Mouse (Mus musculus) layer of hippocampus, adult 2 months (tissue): ENCODE measurements around the gene Cfap126. TPM values are rescaled to one million over a fixed set of nuclear protein-coding genes. Genes with fewer than 3 reads are reported as not detected.
A peak's percentile ranks its signal among the peaks of the same experiment; 100 is the strongest.
"Not testable (repeated sequence)": the region's sequence is repeated elsewhere in the genome, so short reads cannot be mapped to it uniquely, and the experiment has no call there.

Experiments used
- DNase-seq, 2 experiments: peaks; one replicate each; pipeline ENCODE4 v3.0.0; 2022; ENCODE audit warnings: low spot score in 2 of 2
- H3K27ac ChIP-seq: fragments of 200-600 bp; 2 replicates; pipeline ENCODE4 v1.8.1; 2022
- H3K4me3 ChIP-seq: fragments of 200-600 bp; 2 replicates; pipeline ENCODE4 v1.8.1; 2022; ENCODE audit warnings: mild to moderate bottlenecking
- CTCF ChIP-seq: fragments of 200-600 bp; conservative IDR thresholded peaks from 2 replicates; pipeline ENCODE4 v1.8.1; 2022; ENCODE audit warnings: antibody characterized with exemption, mild to moderate bottlenecking, moderate library complexity
- total RNA-seq, 2 experiments: library from RNA; stranded (reverse); gene quantifications; 2 replicates each; pipeline ENCODE4 v1.2.3; 2021

The Cfap126 gene
- total RNA-seq, 2 experiments from 2014 or later = 0.76 to 2.4 TPM

- DNase-seq = no peak
- Histone ChIP-seq H3K4me3 (peak overlapping the region; percentile 41), H3K27ac (no peak overlapping the region)
- TF ChIP-seq CTCF = no peak
Observed at GRCm38 (mm10) chr1:171085718-171086117, 28.0 kb upstream of the Cfap126 start.

GRCm38 (mm10) chr1:171088237-171088869 lies 25.4 kb upstream of the Cfap126 start:
- not testable (repeated sequence) for H3K4me3 ChIP-seq

GRCm38 (mm10) chr1:171089891-171090290 lies 23.8 kb upstream of the Cfap126 start:
- no peak for DNase-seq
- Histone ChIP-seq H3K27ac (no peak overlapping the region), H3K4me3 (no peak overlapping the region)
- no peak for TF ChIP-seq CTCF

More at GRCm38 (mm10) chr1:171088237-171088869, 25.4 kb upstream of the Cfap126 start:
- not testable (repeated sequence) for H3K27ac ChIP-seq, DNase-seq

DNA sequence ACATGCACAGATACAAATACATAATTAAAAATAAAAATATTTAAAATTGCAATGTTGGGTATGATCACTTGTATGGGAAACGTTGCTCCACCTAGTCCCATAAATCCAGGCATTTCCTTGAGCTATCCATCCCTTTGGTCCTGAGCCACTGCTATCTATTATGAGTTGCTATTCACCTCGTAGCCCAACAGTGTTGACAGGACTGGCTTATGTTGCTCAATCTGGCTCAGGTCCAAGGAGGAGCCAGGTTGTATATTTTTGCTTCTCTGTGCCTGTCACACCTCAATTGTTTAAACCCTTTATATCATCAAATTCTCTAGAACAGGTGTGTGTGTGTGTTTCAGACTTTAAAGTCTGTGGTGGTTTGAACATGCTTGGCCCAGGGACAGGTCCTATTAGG lies 23.0 kb upstream of the Cfap126 start:
- DNase-seq = no peak
- H3K4me3 ChIP-seq = no peak overlapping the region
- no peak overlapping the region for H3K27ac ChIP-seq
- no peak for TF ChIP-seq CTCF

DNA sequence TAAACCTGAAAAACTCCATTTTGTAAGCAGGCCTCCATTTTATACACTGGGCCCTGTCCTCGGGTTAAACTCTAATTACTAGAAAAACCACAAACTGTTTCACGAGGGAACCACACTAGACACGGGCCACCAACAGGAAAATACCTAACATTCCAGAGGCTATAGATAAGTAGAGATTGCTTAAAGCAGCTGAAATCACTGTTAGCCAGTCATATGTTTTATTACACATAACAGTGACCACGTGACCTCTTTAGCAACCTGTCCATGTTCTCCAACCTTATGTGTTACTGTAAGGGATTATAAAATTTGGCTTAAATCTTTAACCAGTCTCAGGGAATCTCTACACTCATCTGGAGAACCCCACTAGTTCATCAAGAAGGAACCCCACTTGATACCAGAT lies 19.3 kb upstream of the Cfap126 start:
- no peak for TF ChIP-seq CTCF
- DNase-seq = no peak
- no peak overlapping the region for H3K4me3 ChIP-seq
- H3K27ac ChIP-seq = no peak overlapping the region

DNA sequence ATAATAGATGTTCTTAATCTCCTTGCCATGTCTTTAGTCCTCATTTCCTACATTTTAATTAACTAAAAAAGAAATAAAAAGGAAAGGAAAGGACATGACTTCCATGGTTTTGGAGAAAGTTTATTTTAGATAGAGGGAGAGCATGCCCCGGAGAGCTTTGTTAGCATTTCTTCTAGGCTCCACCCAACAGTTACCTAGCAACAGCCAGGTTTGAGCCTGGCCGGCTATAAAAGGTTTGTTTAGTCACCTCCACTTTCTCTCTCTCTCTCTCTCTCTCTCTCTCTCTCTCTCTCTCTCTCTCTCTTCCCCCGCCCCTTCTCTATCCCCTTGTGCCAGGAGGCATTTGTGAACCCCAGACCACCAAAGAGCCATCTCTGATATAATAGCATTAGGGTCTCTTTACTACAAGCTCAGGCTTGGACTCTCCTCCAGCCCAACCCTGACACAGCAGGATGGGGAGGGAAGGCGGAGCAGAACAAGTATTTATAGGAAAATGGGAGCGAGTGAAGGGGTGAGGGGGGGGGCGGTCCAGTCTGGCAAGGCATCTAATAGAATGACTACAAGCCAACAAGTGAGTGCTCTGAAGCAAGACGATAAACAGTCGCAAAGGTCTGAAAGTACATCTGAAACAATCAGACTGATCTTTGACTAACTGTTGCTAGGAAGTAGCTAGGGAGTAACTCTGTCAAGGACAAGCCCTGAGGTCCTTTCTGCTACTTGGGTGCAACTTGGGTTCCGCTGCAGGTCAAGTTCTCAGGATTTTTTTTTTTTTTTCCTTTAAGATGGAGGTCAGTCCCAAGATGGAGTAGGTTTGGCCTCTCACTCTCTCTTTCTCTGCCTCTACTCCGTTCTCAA lies 17.4 kb upstream of the Cfap126 start:
- DNase-seq = no peak
- TF ChIP-seq CTCF = no peak
- no peak overlapping the region for H3K4me3 ChIP-seq
- H3K27ac ChIP-seq = no peak overlapping the region

- DNase-seq = no peak
- Histone ChIP-seq H3K4me3 (no peak overlapping the region), H3K27ac (no peak overlapping the region)
- TF ChIP-seq CTCF = no peak
Observed at GRCm38 (mm10) chr1:171097136-171097535, 16.6 kb upstream of the Cfap126 start.

DNA sequence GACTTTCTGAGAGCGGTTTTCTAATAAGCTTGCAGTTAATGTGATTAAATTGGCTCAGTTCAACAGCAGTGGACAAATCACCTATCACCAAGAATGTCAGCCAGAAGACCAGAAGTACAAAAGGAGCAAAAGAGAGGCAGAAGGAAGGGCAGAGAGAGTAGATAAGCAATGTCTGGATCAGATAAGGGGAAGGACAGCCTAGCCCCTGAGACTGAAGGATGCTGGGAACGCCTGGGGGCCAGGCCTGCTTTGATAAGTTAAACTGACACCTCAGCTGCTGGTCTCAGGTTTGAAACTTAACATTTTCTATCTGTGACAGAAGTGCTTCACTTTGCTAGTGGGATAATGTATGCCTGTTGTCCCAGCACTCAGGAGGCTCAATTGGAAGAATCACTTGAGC lies 16.1 kb upstream of the Cfap126 start:
- no peak overlapping the region for H3K27ac ChIP-seq

GRCm38 (mm10) chr1:171101033-171101432 lies 12.7 kb upstream of the Cfap126 start:
- no peak for TF ChIP-seq CTCF
- no peak for DNase-seq
- Histone ChIP-seq H3K27ac (no peak overlapping the region), H3K4me3 (no peak overlapping the region)

More for the DNA sequence above, 16.1 kb upstream of the Cfap126 start:
- H3K4me3 ChIP-seq = no peak overlapping the region
- no peak for DNase-seq
- no peak for TF ChIP-seq CTCF

- peak overlapping the region; percentile 93 for H3K27ac ChIP-seq
- H3K4me3 ChIP-seq = peak overlapping the region; percentile 95
- DNase-seq = peak; percentile 87 to 89
- peak; percentile 60 for TF ChIP-seq CTCF
Observed at GRCm38 (mm10) chr1:171101733-171102546, 11.8 kb upstream of the Cfap126 start.

- Histone ChIP-seq H3K4me3 (peak overlapping the region; percentile 95), H3K27ac (peak overlapping the region; percentile 93)
- TF ChIP-seq CTCF = no peak
- DNase-seq = peak; percentile 82 to 88
Observed at GRCm38 (mm10) chr1:171102547-171103177, 11.1 kb upstream of the Cfap126 start.

GRCm38 (mm10) chr1:171103179-171103840 lies 10.4 kb upstream of the Cfap126 start:
- TF ChIP-seq CTCF = no peak

More at GRCm38 (mm10) chr1:171103179-171103840, 10.4 kb upstream of the Cfap126 start:
- Histone ChIP-seq H3K4me3 (peak overlapping the region; percentile 95), H3K27ac (0 out of 2 replicates have a peak overlapping the region, but pooled peaks have one; percentile 28)
- no peak for DNase-seq
